Mouse (Mus musculus) forebrain, embryonic 13.5 days (tissue): ENCODE results near the gene Senp2. TPM values are rescaled to one million over a fixed set of nuclear protein-coding genes. Genes with fewer than 3 reads are reported as not detected.

Source experiments
- ATAC-seq: fragments of 200-750 bp; cut with Nextera tagmentation; 2 replicates; pipeline ENCODE4 v1.8.0; 2017
- H3K27ac ChIP-seq: fragments of 300-500 bp; sonication (generic); 2 replicates; pipeline ENCODE4 v1.5.1; 2015; ENCODE audit warnings: inconsistent platforms, mild to moderate bottlenecking, moderate library complexity
- H3K27me3 ChIP-seq: fragments of 300-500 bp; sonication (generic); 2 replicates; pipeline ENCODE4 v1.6.1; 2015; ENCODE audit warnings: mild to moderate bottlenecking, inconsistent platforms
- H3K36me3 ChIP-seq: fragments of 300-500 bp; sonication (generic); 2 replicates; pipeline ENCODE4 v1.6.1; 2015; ENCODE audit warnings: mild to moderate bottlenecking, inconsistent platforms; ENCODE audit not compliant: poor library complexity, severe bottlenecking
- H3K4me1 ChIP-seq: fragments of 300-500 bp; sonication (generic); 2 replicates; pipeline ENCODE4 v1.6.1; 2015; ENCODE audit warnings: inconsistent platforms
- H3K4me2 ChIP-seq: fragments of 300-500 bp; sonication (generic); 2 replicates; pipeline ENCODE4 v1.6.1; 2015; ENCODE audit warnings: inconsistent platforms, mild to moderate bottlenecking, moderate library complexity
- H3K4me3 ChIP-seq: fragments of 300-500 bp; sonication (generic); 2 replicates; pipeline ENCODE4 v1.5.1; 2015; ENCODE audit warnings: mild to moderate bottlenecking, inconsistent platforms
- H3K9ac ChIP-seq: fragments of 300-500 bp; sonication (generic); 2 replicates; pipeline ENCODE4 v1.6.1; 2015; ENCODE audit warnings: mild to moderate bottlenecking, inconsistent platforms
- H3K9me3 ChIP-seq: fragments of 300-500 bp; sonication (generic); replicated peaks from 2 replicates; pipeline ENCODE4 v1.6.1; 2016; ENCODE audit warnings: inconsistent platforms
- WGBS: fragments of 180-500 bp; shearing (Covaris S2); methylation state at CpG from one replicate; pipeline ENCODE4 v1.1.7; 2015; 5-methylcytosine and 5-hydroxymethylcytosine counted together
- polyA plus RNA-seq: library from polyadenylated mRNA; unstranded; fragments of >200 nt; fragmentation: Nextera tagmentation; extraction: Ambion mirVana; gene quantifications from 2 replicates; pipeline ENCODE4 v1.2.1, GENCODE M21; 2015

Senp2 gene
- polyA plus RNA-seq, 1 experiment from 2014 or later, result 50.7 TPM

DNA sequence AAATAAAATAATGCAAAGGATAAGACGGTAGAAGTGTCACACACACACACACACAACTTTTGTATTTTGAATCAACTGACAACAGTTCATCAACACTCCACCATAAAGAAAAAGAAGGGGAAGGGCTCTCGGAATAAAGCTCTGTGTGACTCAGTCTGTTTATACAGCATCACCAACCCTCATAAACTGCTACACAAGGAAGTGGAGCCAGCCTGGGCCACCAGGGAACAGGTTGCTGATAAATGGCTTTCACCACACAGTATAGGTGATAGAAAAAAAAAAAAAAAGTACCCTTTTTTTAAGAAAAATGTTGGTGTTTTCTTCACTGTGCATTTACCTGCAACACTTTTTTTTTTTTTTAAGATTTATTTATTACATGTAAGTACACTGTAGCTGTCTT, 17.5 kb upstream of the Senp2 start:
- Histone ChIP-seq H3K9ac (no peak overlapping the region), H3K9me3 (no peaks in the 10 kb centered on the region), H3K4me2 (no peak overlapping the region), H3K4me1 (peaks cover 6% of the 10 kb centered on the region), H3K27me3 (0 out of 2 replicates have a peak, but pooled peaks cover 4% of the 10 kb centered on the region), H3K27ac (no peak overlapping the region), H3K4me3 (no peak overlapping the region), H3K36me3 (no peaks in the 10 kb centered on the region)
- no peak for ATAC-seq
- WGBS, result 89% methylated on average over 2 of the region's 2 CpGs

DNA sequence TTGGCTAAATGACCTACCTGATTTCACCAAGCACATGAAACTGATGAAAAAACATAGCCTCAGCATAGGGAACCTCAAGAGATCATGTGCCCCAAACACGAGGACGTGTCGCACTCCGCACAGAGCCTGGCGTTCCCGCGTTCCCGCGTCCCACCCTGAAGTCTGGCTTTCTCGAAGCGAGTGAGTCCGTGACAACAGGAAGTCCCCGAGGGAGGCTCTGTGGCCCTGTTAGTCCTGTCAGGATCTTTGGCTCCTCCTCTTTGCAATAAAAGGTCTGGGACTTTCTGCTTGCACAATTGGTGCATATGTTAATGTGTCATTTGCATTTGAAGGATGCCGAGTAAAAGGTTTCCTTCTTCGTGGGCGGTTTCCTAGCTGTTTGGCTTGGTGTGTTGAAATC, 14.0 kb upstream of the Senp2 start, which contains the start of gene Liph:
Gene Liph, minus strand, starts transcription at position 360 of the 400 bp plus-strand sequence.
- 0 out of 2 replicates have a peak within 1 kb of the TSS, but pooled peaks have one; percentile 51 for H3K9ac ChIP-seq
- H3K27me3 ChIP-seq, result peaks cover 10% of the 10 kb centered on the region; the same call in 1 of the 2 replicates
- H3K4me3 ChIP-seq, result peak within 1 kb of the TSS; percentile 24
- no peaks in the 10 kb centered on the region for H3K9me3 ChIP-seq
- H3K4me1 ChIP-seq, result peaks cover 6% of the 10 kb centered on the region
- WGBS, result 3% methylated on average over 16 of the region's 16 CpGs
- H3K36me3 ChIP-seq, result no peaks in the 10 kb centered on the region
- ATAC-seq, result peak; percentile 45; the same call in 1 of the 2 replicates
- no peak within 1 kb of the TSS for H3K27ac ChIP-seq
- H3K4me2 ChIP-seq, result peak within 1 kb of the TSS; percentile 62

DNA sequence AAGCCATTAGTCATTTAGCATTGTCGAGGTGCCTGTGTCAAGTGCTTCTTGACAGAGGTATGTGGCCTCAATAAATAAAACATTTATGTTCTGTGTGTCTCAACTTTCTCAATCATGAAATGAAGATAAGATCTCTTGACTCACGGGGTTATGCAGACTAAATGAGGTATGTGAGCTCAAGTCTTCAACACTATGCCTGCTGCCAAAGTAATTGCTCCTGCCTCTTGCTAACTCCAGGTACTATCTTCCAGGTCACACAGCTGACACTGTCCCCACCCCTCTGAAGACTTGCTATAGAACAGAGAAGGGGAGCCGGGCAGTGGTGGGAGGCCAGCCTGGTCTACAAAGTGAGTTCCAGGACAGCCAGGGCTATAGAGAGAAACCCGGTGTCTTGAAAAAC, 12.9 kb upstream of the Senp2 start:
- no peak overlapping the region for H3K4me3 ChIP-seq
- ATAC-seq, result no peak
- H3K27ac ChIP-seq, result no peak overlapping the region
- WGBS, result 78% methylated on average over 4 of the region's 4 CpGs
- peaks cover 10% of the 10 kb centered on the region; the same call in 1 of the 2 replicates for H3K27me3 ChIP-seq
- H3K9me3 ChIP-seq, result no peaks in the 10 kb centered on the region
- peaks cover 6% of the 10 kb centered on the region for H3K4me1 ChIP-seq
- no peaks in the 10 kb centered on the region for H3K36me3 ChIP-seq
- no peak overlapping the region for H3K4me2 ChIP-seq
- no peak overlapping the region for H3K9ac ChIP-seq

DNA sequence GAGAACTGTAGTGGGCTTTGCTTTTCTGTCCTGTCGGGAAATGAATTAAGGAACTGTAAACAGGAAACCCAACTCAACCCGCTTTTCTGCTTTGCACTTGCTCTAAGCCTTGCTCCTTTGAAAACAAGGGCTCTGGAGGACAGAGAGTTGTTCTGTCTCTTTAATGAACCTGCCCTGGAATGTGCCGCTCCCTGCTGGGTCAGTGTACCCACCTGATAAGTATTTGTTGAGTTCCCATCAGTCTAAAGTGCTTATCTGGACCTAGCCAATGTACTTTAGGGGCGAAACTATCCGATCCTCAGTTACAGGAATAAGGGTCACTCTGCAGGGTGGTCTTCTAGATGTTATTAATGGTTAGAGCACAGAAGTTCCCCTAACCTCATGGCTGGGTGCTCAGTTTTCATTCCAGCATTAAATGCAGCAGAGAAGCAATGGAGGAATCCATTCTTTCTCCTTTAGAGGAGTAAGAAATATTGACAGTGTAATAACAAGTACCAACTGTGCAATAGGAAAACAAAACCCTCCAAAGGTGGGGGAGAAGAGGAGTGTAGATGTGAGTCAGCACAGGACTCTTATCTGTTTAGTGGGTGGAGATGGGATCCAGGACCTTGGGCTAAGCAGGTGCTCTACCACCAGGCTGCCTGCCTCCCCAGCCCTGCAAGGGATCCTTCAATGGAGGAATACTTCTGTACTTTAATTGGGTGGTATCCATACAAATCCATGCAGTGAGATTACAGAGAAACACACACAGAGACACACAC, 12.2 kb upstream of the Senp2 start:
- H3K4me2 ChIP-seq, result no peak overlapping the region
- peaks cover 10% of the 10 kb centered on the region; the same call in 1 of the 2 replicates for H3K27me3 ChIP-seq
- ATAC-seq, result no peak
- H3K4me1 ChIP-seq, result peaks cover 6% of the 10 kb centered on the region
- 59% methylated on average over 5 of the region's 5 CpGs for WGBS
- no peaks in the 10 kb centered on the region for H3K36me3 ChIP-seq
- H3K9me3 ChIP-seq, result no peaks in the 10 kb centered on the region
- H3K9ac ChIP-seq, result no peak overlapping the region
- no peak overlapping the region for H3K27ac ChIP-seq
- H3K4me3 ChIP-seq, result no peak overlapping the region

DNA sequence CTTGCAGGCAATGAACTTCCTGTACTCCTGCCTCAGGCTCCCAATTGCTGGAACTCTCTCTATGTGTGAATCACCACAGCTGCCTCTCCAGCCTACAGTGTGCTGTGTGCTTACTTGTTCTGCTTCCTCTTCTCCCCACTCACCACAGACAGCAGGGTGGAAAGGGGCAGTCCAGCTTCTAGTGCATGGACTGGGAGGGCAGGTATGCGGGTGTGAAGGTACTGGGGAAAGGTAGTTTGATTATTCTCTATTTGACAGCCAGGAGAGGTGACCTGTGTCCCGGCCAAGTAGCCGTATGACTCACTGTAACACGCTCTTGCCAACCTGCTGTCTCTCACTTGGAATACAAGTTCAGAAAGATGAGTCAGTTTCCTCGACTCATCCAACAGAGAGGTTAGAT, 11.2 kb upstream of the Senp2 start:
- 90% methylated on average over 5 of the region's 5 CpGs for WGBS
- Histone ChIP-seq H3K4me3 (no peak overlapping the region), H3K36me3 (no peaks in the 10 kb centered on the region), H3K9me3 (no peaks in the 10 kb centered on the region), H3K27me3 (peaks cover 10% of the 10 kb centered on the region; the same call in 1 of the 2 replicates), H3K4me1 (peaks cover 6% of the 10 kb centered on the region), H3K27ac (no peak overlapping the region), H3K4me2 (no peak overlapping the region), H3K9ac (no peak overlapping the region)
- no peak for ATAC-seq

DNA sequence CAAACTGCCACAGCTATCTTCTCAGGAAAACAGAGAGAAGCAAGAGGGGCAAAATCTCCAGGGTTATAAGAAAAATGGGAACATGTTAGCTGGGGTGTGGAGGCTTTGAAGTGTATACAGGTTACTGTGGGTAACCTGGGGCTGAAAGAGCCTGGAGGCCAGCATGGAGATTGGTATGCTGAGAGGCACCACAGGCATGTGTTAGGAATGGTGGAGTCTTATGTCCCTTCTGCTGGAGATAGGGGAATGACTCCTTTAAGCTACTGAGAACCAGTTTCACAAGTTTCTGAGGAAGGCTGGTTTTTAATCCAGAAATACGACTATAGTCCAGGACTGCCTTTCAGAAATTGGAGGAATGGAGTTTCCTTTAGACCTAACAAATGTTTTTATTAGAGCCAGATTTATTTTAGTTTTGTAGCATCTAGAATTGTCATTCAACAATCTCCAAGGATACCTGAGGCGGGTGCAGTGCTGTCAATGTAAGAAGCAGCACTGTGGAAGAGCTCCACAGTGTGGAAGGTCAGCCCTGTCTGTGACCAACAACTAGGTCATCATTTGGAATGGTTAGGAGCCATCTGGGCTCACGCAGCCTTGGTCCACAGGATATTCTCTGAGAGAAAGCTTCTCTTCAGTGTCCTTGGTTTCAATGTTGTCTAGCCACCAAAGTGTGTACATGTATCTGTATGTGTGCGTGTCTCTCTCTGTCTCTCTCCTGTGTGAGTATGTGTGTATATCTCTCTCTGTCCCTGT, 9.2 kb upstream of the Senp2 start:
- Histone ChIP-seq H3K27me3 (peaks cover 10% of the 10 kb centered on the region; the same call in 1 of the 2 replicates), H3K9ac (no peak overlapping the region), H3K4me1 (peaks cover 5% of the 10 kb centered on the region), H3K27ac (no peak overlapping the region), H3K9me3 (no peaks in the 10 kb centered on the region), H3K4me2 (no peak overlapping the region), H3K4me3 (no peak overlapping the region), H3K36me3 (no peaks in the 10 kb centered on the region)
- ATAC-seq, result no peak
- WGBS, result 86% methylated on average over 4 of the region's 4 CpGs

DNA sequence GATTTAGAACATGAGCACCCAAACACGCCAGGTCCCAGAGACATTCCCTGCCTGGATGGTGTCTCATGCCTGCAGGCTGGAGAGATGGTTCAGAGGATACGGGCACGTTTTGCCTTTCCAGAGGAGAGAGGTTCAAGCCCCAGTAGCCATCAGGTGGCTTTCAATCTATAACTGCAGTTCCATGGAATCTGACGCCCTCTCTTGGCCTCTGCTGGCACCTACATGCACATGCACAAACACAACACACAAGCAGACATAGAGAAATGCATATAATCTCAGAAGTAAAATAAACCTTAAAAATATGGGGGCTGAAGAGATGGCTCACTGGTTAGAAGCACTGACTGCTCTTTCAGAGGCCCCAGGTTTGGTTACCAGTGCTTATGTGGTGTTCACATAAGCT, 8.1 kb upstream of the Senp2 start:
- peaks cover 10% of the 10 kb centered on the region; the same call in 1 of the 2 replicates for H3K27me3 ChIP-seq
- no peaks in the 10 kb centered on the region for H3K4me1 ChIP-seq
- H3K27ac ChIP-seq, result no peak overlapping the region
- no peak overlapping the region for H3K4me3 ChIP-seq
- no peak overlapping the region for H3K9ac ChIP-seq
- 61% methylated on average over 4 of the region's 4 CpGs for WGBS
- no peak for ATAC-seq
- no peak overlapping the region for H3K4me2 ChIP-seq
- no peaks in the 10 kb centered on the region for H3K36me3 ChIP-seq
- no peaks in the 10 kb centered on the region for H3K9me3 ChIP-seq

DNA sequence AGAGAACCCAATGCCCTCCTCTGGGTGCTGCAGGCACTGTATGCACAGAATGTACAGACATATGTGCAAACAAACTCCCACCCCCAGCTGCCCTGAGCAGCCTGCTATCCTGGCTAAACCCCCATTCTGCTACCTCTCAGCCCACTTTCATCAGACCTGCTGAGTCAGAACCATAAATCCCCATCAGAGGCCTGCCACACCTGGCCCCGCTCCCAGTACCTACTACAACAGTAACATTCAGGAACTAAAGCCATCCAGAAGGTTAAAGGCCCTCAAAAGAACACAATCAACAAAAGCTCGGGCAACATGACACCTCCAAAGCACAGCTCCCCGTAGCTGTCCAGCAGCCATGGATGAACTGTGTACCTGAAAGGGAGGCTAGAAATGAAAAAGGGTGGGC, 7.7 kb upstream of the Senp2 start:
- no peak overlapping the region for H3K9ac ChIP-seq
- H3K9me3 ChIP-seq, result no peaks in the 10 kb centered on the region
- 67% methylated on average over 3 of the region's 3 CpGs for WGBS
- H3K27me3 ChIP-seq, result peaks cover 7% of the 10 kb centered on the region; the same call in 1 of the 2 replicates
- H3K27ac ChIP-seq, result no peak overlapping the region
- H3K4me1 ChIP-seq, result no peaks in the 10 kb centered on the region
- H3K36me3 ChIP-seq, result no peaks in the 10 kb centered on the region
- H3K4me3 ChIP-seq, result no peak overlapping the region
- ATAC-seq, result no peak
- no peak overlapping the region for H3K4me2 ChIP-seq

DNA sequence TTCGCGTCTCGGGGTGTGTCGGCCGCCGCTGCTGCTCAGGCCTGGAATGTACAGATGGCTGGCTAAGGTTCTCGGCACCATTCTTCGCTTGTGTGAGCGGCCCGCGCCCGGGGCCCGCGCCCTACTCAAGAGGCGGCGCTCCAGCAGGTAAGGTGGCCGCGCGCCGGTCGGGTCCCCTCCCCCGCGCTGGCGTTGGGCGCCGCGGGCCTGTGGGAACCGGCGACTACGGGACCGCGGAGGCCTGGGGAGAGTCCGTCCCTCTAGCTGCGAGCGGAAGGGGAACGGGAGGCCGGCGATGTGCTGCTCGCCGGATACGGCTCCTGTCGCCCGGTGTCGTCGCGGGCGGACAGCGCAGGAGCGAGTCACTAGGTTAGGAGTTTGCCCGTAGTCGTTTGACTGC, 312 bp downstream of the Senp2 start:
- Histone ChIP-seq H3K36me3 (peaks cover 7% of the 10 kb centered on the region), H3K4me3 (peak overlapping the region; percentile 99), H3K9me3 (no peaks in the 10 kb centered on the region), H3K9ac (peak overlapping the region; percentile 92), H3K27me3 (0 out of 2 replicates have a peak, but pooled peaks cover 3% of the 10 kb centered on the region), H3K4me2 (peak overlapping the region; percentile 86), H3K4me1 (peaks cover 19% of the 10 kb centered on the region), H3K27ac (peak overlapping the region; percentile 61)
- WGBS, result under 1% methylated on average over 50 of the region's 51 CpGs
- peak; percentile 77 for ATAC-seq

DNA sequence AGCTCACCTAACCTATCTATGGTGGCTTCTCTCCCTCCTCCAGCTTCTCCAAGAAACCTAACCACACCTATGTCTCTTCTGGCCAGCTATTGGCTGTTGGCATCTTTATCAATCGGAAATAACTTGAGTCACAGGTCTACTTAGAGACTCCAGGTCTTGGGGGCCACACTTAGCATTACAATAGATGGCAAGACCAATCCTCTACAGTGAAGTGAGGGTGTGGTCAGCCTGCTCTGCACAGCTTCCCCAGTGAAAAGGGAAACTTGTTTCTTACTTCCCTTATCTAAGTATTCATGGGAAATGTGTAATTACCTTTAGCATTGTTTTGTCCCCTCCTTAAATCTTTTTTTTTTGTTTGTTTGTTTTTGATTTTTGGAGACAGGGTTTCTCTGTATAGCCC, 6.3 kb downstream of the Senp2 start:
- H3K4me2 ChIP-seq, result no peak overlapping the region
- H3K36me3 ChIP-seq, result peaks cover 60% of the 10 kb centered on the region
- no peak overlapping the region for H3K4me3 ChIP-seq
- H3K27me3 ChIP-seq, result no peaks in the 10 kb centered on the region
- H3K9ac ChIP-seq, result no peak overlapping the region
- H3K9me3 ChIP-seq, result no peaks in the 10 kb centered on the region
- WGBS, result 85% methylated on average over 1 of the region's 1 CpGs
- ATAC-seq, result no peak
- H3K4me1 ChIP-seq, result peaks cover 10% of the 10 kb centered on the region
- H3K27ac ChIP-seq, result no peak overlapping the region

DNA sequence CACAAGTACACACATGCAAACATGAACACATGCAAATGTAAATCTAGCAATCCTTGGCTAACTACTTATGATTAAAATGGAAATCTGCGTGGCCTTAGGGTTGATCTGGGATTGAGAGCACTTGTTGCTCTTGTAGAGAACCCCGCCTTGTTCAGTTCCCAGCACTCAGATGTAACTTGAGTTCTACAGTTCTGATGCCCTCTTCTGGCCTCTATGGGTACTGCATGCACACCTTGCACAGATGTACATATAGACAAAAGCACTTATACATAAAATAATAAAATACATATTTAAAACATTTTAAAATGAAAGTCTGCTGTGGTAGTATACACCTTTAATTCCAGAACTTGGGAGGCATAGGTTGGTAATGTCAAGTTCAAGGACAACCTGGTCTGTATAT, 12.8 kb downstream of the Senp2 start:
- Histone ChIP-seq H3K36me3 (peaks cover 89% of the 10 kb centered on the region), H3K27ac (no peak overlapping the region), H3K4me3 (no peak overlapping the region), H3K27me3 (no peaks in the 10 kb centered on the region), H3K4me1 (no peaks in the 10 kb centered on the region), H3K9me3 (peaks cover 5% of the 10 kb centered on the region; the same call in 1 of the 2 replicates), H3K9ac (no peak overlapping the region), H3K4me2 (no peak overlapping the region)
- ATAC-seq, result no peak
- 96% methylated on average over 2 of the region's 2 CpGs for WGBS

DNA sequence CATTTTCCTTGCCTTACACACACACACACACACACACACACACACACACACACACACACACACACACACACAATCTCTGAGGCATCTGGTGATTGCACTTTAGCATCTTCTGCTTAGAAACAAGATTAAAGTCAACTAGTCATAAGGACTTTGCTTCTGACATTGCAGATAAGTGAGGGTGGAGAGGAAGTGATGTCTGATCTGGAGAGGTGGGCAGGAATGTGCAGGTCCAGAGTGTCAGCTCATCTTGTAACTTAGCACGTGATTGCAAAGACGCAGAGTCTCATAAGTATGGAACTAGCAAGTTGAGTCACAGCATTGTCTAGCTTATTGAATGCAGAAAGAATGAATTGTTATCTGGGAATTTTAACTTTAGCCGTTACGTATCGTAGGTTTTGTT, 18.2 kb downstream of the Senp2 start:
- Histone ChIP-seq H3K9ac (no peak overlapping the region), H3K27ac (no peak overlapping the region), H3K4me3 (no peak overlapping the region), H3K27me3 (no peaks in the 10 kb centered on the region), H3K4me1 (no peaks in the 10 kb centered on the region), H3K36me3 (peaks cover 92% of the 10 kb centered on the region), H3K9me3 (no peaks in the 10 kb centered on the region), H3K4me2 (no peak overlapping the region)
- ATAC-seq, result no peak
- 95% methylated on average over 5 of the region's 5 CpGs for WGBS
